Mouse (Mus musculus) forebrain, embryonic 12.5 days (tissue): ENCODE results near the gene Zfp609. TPM values are rescaled to one million over a fixed set of nuclear protein-coding genes. Genes with fewer than 3 reads are reported as not detected.
"Not testable (repeated sequence)": the region's sequence is repeated elsewhere in the genome, so short reads cannot be mapped to it uniquely, and the experiment has no call there.

Source experiments
- ATAC-seq: fragments of 200-750 bp; cut with Nextera tagmentation; 2 replicates; pipeline ENCODE4 v1.8.0; 2017; ENCODE audit warnings: moderate TSS enrichment; ENCODE audit not compliant: low FRiP score
- H3K27ac ChIP-seq: fragments of 300-500 bp; sonication (generic); 2 replicates; pipeline ENCODE4 v1.5.1; 2016; ENCODE audit warnings: mild to moderate bottlenecking
- H3K27me3 ChIP-seq: fragments of 300-500 bp; sonication (generic); 2 replicates; pipeline ENCODE4 v1.6.1; 2016; ENCODE audit warnings: mild to moderate bottlenecking
- H3K36me3 ChIP-seq: fragments of 300-500 bp; sonication (generic); replicated peaks from 2 replicates; pipeline ENCODE4 v1.6.1; 2016; ENCODE audit warnings: mild to moderate bottlenecking
- H3K4me1 ChIP-seq: fragments of 300-500 bp; sonication (generic); 2 replicates; pipeline ENCODE4 v1.6.1; 2016
- H3K4me2 ChIP-seq: fragments of 300-500 bp; sonication (generic); 2 replicates; pipeline ENCODE4 v1.6.1; 2016; ENCODE audit warnings: mild to moderate bottlenecking, moderate library complexity
- H3K4me3 ChIP-seq: fragments of 300-500 bp; sonication (generic); replicated peaks from 2 replicates; pipeline ENCODE4 v1.5.1; 2016; ENCODE audit warnings: mild to moderate bottlenecking
- H3K9ac ChIP-seq: fragments of 300-500 bp; sonication (generic); 2 replicates; pipeline ENCODE4 v1.6.1; 2016; ENCODE audit warnings: mild to moderate bottlenecking
- H3K9me3 ChIP-seq: fragments of 300-500 bp; sonication (generic); 2 replicates; pipeline ENCODE4 v1.6.1; 2016
- WGBS: fragments of 180-500 bp; shearing (Covaris S2); methylation state at CpG from one replicate; pipeline ENCODE4 v1.1.7; 2016; 5-methylcytosine and 5-hydroxymethylcytosine counted together
- polyA plus RNA-seq: library from polyadenylated mRNA; unstranded; fragments of >200 nt; fragmentation: Nextera tagmentation; extraction: Ambion mirVana; gene quantifications from 2 replicates; pipeline ENCODE4 v1.2.1, GENCODE M21; 2016

The Zfp609 gene
- polyA plus RNA-seq, 1 experiment from 2014 or later: 13.1 TPM

DNA sequence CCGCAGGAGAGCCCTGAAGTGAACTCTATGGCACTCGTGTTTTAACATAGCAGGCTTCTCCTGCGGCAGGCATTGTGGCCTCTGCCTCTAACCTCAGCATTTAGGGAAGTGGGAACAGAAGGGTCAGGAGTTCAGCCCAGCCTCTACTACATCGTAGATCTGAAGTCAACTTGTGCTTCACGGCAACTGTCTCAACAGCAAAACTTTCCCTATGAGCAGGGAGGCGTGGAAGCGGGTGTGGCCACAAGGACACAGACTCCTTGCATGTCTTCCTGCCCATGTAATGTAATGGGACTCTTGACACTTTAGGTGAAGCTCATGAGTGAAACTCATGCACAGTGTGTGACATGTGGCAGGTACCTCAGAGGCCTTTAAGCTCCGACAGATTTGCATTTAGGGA lies 171.8 kb downstream of the Zfp609 start:
- WGBS: 92% methylated on average over 8 of the region's 8 CpGs
- no peak overlapping the region for H3K9ac ChIP-seq
- no peaks in the 10 kb centered on the region for H3K9me3 ChIP-seq
- no peaks in the 10 kb centered on the region for H3K27me3 ChIP-seq
- no peak for ATAC-seq
- H3K36me3 ChIP-seq: no peaks in the 10 kb centered on the region
- no peak overlapping the region for H3K4me3 ChIP-seq
- H3K27ac ChIP-seq: no peak overlapping the region
- no peak overlapping the region for H3K4me2 ChIP-seq
- no peaks in the 10 kb centered on the region for H3K4me1 ChIP-seq

DNA sequence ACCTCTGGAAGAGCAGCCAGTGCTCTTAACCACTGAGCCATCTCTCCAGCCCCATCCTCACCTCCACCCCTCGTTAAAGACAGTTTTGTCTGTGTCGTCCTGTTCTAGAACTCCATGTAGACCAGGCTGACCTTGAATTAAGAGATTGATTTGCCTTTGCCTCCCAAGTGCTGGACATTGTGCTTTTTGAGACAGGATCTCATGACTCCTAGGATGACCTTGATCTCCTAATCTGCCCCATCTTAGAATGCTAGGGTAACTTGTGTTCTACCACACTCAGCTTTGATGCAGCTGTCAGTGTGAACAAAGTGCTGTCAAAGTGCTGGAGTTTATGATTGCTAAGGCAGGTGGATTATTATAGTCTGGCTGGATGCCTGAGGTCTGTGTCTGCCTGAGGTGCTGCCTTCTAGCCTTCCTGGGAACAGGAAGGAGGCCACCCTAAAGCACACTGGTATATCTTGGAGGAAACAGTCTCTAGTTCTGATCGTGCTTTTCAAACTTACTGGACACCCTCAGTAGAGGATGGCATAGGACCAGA lies 172.6 kb downstream of the Zfp609 start:
- Histone ChIP-seq H3K9me3 (no peaks in the 10 kb centered on the region), H3K27ac (no peak overlapping the region), H3K4me2 (no peak overlapping the region), H3K9ac (no peak overlapping the region), H3K4me1 (no peaks in the 10 kb centered on the region), H3K4me3 (no peak overlapping the region), H3K36me3 (no peaks in the 10 kb centered on the region), H3K27me3 (no peaks in the 10 kb centered on the region)
- no peak for ATAC-seq
- 93% methylated on average over 3 of the region's 3 CpGs for WGBS

DNA sequence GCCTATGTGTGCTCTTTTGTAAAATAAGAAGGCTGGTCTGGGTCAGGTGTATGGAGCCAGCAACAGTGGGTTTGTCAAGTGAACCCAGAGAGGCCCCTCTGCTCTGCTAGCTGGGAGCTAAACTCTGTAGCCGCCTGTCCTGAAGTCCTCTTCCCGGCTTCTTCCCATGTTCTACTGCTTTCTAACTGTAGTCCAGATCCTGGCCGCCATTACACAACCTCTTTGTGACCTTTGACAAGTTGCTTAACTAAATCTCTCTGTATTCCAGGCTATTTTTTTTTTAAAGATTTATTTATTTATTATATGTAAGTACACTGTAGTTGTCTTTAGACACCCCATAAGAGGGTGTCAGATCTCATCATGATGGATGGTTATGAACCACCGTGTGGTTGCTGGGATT lies 173.6 kb downstream of the Zfp609 start:
- Histone ChIP-seq H3K4me3 (no peak overlapping the region), H3K36me3 (no peaks in the 10 kb centered on the region), H3K27ac (no peak overlapping the region), H3K4me1 (no peaks in the 10 kb centered on the region), H3K27me3 (no peaks in the 10 kb centered on the region), H3K9me3 (no peaks in the 10 kb centered on the region), H3K4me2 (no peak overlapping the region), H3K9ac (no peak overlapping the region)
- ATAC-seq: no peak
- WGBS: 88% methylated on average over 4 of the region's 4 CpGs

DNA sequence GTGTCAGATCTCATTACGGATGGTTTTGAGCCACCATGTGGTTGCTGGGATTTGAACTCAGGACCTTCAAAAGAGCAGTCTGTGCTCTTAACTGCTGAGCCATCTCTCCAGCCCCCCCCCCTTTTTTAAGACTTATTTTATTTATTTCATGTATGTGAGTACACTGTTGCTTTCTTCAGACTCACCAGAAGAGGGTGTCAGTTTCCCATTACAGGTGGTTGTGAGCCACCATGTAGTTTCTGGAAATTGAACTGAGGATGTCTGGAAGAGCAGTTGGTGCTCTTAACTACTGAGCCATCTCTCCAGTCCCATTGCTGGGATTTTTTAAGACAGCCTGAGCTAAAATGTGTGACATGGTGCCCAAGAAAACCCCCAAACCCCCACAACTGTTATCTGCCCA lies 175.4 kb downstream of the Zfp609 start:
- not testable (repeated sequence) for H3K27me3 ChIP-seq, H3K4me2 ChIP-seq, H3K4me3 ChIP-seq, ATAC-seq, H3K36me3 ChIP-seq, H3K27ac ChIP-seq, H3K9ac ChIP-seq, H3K9me3 ChIP-seq, H3K4me1 ChIP-seq
- WGBS: 100% methylated on average over 1 of the region's 1 CpGs

DNA sequence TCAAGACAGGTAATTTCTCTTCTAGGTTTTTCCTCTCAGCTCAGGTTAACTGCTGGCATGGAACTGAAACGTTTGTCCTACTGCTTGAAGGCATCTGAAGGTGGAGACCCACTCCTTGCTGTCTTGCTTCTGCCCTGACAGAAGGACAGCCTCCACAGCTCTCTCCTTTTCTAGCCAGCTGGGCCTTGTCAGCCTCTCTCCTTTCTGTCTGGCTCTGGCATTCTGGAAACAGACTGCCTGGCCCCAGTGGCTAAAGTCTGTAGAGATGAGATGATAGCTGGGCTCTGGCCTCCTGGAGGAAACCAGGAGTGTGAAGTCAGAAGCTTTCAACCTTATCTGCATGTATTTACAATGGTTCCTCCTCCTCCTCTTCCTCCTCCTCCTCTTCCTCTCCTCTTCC lies 177.4 kb downstream of the Zfp609 start:
- 73% methylated on average over 1 of the region's 1 CpGs for WGBS
- Histone ChIP-seq H3K9me3 (no peaks in the 10 kb centered on the region), H3K4me1 (no peaks in the 10 kb centered on the region), H3K9ac (no peak overlapping the region), H3K27ac (no peak overlapping the region), H3K4me3 (no peak overlapping the region), H3K36me3 (no peaks in the 10 kb centered on the region), H3K4me2 (no peak overlapping the region), H3K27me3 (no peaks in the 10 kb centered on the region)
- ATAC-seq: no peak

DNA sequence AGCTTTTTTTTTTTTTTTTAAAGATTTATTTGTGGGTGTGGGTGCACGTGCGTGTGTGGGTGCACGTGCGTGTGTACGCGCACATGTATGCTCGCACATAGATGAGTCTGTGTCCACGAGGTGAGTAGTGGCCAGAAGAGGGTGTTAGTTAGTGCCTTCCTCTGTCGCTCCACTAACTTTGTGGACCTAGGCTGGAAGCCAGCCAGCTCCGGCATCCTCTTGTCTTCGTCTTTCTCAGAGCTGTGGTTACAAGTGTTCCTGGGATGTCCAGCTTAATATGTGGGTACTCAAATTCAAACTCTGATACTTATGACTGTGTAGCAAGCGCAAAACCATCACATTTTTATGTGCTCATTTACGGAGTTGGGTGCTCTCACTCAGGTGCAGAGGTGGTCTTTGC lies 178.6 kb downstream of the Zfp609 start:
- no peak overlapping the region for H3K4me2 ChIP-seq
- no peak overlapping the region for H3K27ac ChIP-seq

DNA sequence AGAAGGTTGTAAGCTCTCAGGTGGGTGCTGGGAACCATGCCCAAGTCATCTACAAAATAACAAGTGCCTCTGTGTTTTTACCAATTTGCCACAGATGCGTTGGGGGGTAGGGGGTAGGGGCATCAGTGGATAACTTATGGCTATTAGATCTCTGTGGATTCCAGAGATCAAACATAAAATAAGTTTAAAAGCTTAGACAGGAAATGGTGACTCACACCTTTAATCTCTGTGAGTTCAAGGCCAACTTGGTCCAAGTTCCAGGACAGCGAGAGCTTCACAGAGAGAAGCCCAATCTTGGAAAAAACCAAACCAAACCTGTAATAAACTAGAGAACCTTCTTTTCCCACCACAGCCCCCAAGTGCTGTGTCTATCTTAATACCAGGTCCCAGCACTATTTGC lies 180.6 kb downstream of the Zfp609 start:
- no peak for ATAC-seq
- Histone ChIP-seq H3K4me3 (no peak overlapping the region), H3K9me3 (no peaks in the 10 kb centered on the region), H3K27ac (no peak overlapping the region), H3K4me2 (no peak overlapping the region), H3K4me1 (peaks cover 2% of the 10 kb centered on the region), H3K27me3 (no peaks in the 10 kb centered on the region), H3K36me3 (no peaks in the 10 kb centered on the region), H3K9ac (no peak overlapping the region)
- WGBS: 96% methylated on average over 2 of the region's 2 CpGs

More for the DNA sequence above, 178.6 kb downstream of the Zfp609 start:
- Histone ChIP-seq H3K27me3 (no peaks in the 10 kb centered on the region), H3K4me1 (no peaks in the 10 kb centered on the region), H3K9ac (no peak overlapping the region), H3K4me3 (no peak overlapping the region), H3K36me3 (no peaks in the 10 kb centered on the region), H3K9me3 (no peaks in the 10 kb centered on the region)
- WGBS: 94% methylated on average over 13 of the region's 13 CpGs
- ATAC-seq: no peak

DNA sequence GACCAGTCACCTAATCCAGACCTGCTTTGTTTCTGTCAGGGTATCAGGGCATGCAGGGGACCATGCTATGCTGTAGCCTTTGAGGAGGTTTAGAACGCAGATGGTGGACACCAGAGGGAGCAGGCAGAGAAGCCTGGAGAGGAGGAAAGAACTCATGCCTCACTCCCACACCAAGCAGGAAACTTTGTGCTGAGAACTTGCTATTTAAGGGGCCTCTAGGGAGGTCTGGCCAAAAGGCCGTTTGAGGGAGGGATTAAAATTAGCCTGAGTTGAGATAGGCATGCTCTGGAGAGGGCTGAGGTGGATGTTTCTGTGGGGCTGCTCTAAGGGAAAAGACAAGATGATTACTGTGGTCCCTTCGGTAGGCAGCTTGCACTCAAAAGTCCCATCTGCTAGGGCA lies 181.4 kb downstream of the Zfp609 start:
- H3K9ac ChIP-seq: no peak overlapping the region
- no peak overlapping the region for H3K4me3 ChIP-seq
- no peaks in the 10 kb centered on the region for H3K27me3 ChIP-seq
- 59% methylated on average over 3 of the region's 3 CpGs for WGBS
- no peaks in the 10 kb centered on the region for H3K36me3 ChIP-seq
- H3K27ac ChIP-seq: no peak overlapping the region
- H3K4me1 ChIP-seq: peaks cover 9% of the 10 kb centered on the region
- H3K9me3 ChIP-seq: no peaks in the 10 kb centered on the region
- H3K4me2 ChIP-seq: no peak overlapping the region
- ATAC-seq: no peak

DNA sequence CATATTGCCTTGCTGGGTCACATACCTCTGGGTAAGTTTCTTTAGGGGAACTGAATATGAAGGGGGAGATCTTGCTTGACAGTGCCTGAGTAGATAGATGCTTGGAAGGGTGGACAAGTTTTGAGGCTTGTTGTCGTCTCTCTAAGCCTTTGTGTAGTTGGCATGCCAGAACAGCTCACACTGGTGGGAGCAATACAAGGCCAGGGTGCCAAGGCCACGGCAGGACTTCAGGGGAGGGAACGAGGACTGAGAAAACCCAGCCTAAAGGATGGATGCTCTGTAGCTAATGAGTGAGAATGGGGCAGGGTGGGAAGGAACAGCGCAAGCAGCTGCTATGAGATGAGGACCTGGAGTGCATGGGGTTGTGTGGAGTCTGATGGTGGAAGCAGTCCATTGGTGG lies 182.4 kb downstream of the Zfp609 start:
- peaks cover 3% of the 10 kb centered on the region; the same call in 1 of the 2 replicates for H3K27me3 ChIP-seq
- 85% methylated on average over 4 of the region's 4 CpGs for WGBS
- no peak overlapping the region for H3K4me3 ChIP-seq
- no peaks in the 10 kb centered on the region for H3K9me3 ChIP-seq
- no peak overlapping the region for H3K27ac ChIP-seq
- ATAC-seq: no peak
- no peaks in the 10 kb centered on the region for H3K36me3 ChIP-seq
- H3K4me1 ChIP-seq: peaks cover 12% of the 10 kb centered on the region
- no peak overlapping the region for H3K9ac ChIP-seq
- H3K4me2 ChIP-seq: no peak overlapping the region

DNA sequence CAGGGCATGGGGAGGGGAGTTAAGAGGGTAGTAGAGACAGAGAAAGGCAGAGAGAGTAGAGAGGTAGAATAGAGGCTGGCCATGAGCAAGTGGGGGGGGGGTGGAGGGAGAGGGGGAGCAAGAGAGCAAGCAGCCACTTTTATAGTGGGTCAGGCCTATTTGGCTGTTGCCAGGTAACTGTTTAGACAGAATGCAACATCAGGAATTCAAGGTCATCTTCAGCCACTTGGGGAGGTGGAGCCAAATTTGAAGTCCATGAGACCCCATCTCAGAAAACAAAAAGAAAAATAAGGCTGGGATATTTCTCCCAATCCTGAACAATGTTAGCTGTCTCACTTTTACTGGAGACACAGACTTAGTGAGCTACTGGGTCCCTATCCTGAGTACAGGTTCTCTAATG lies 184.8 kb downstream of the Zfp609 start:
- Histone ChIP-seq H3K4me2 (no peak overlapping the region), H3K27me3 (peaks cover 7% of the 10 kb centered on the region; the same call in 1 of the 2 replicates), H3K27ac (no peak overlapping the region), H3K9ac (no peak overlapping the region), H3K9me3 (no peaks in the 10 kb centered on the region), H3K4me3 (no peak overlapping the region), H3K36me3 (no peaks in the 10 kb centered on the region), H3K4me1 (peaks cover 12% of the 10 kb centered on the region)
- no peak for ATAC-seq

Other genes starting within 250 kb of the Zfp609 start
- 9.0 and 9.1 TPM in 2 replicates for gene Plekho2, start 247.5 kb downstream of the Zfp609 start, polyA plus RNA-seq
- 28.8 and 33.7 TPM in 2 replicates for gene Pif1, start 240.4 kb downstream of the Zfp609 start, polyA plus RNA-seq
- gene Rbpms2, start 197.9 kb downstream of the Zfp609 start, polyA plus RNA-seq: 9.9 and 10.5 TPM in 2 replicates
- 247 and 249 TPM in 2 replicates for gene Oaz2, start 159.6 kb downstream of the Zfp609 start, polyA plus RNA-seq
- 224 and 226 TPM in 2 replicates for gene Pclaf, start 62.7 kb upstream of the Zfp609 start, polyA plus RNA-seq
- gene Trip4, start 81.2 kb upstream of the Zfp609 start, polyA plus RNA-seq: 32.8 and 36.3 TPM in 2 replicates
- gene Csnk1g1, start 81.4 kb upstream of the Zfp609 start, polyA plus RNA-seq: 24.8 and 25.8 TPM in 2 replicates
- gene Ppib, start 232.7 kb upstream of the Zfp609 start, polyA plus RNA-seq: 339 and 361 TPM in 2 replicates
- 3.3 and 4.0 TPM in 2 replicates for gene Snx22, start 242.2 kb upstream of the Zfp609 start, polyA plus RNA-seq